Mouse (Mus musculus): ENCODE results near the gene Fgfr2. TPM values are rescaled to one million over a fixed set of nuclear protein-coding genes. Genes with fewer than 3 reads are reported as not detected.

Fgfr2 gene
- total and polyA plus RNA-seq, 2 experiments from 2014 or later, result 17.1 to 47.6 TPM

GRCm38 (mm10) chr7:132380634-132381336 lies 742.4 kb downstream of the Fgfr2 start:
- 48% methylated on average over 1 of the region's 1 CpGs for WGBS
- DNase-seq, result no peak
- H3K4me1 ChIP-seq (ENCODE audit: insufficient read depth), result 0 out of 2 replicates have a peak, but pooled peaks cover 2% of the 10 kb centered on the region
- ATAC-seq, result no peak
- no peak overlapping the region for H3K4me2 ChIP-seq (ENCODE audit: low read depth)
- H3K27me3 ChIP-seq (ENCODE audit: insufficient read depth, low read length), result no peaks in the 10 kb centered on the region
- H3K9me3 ChIP-seq (ENCODE audit: low read length), result no peaks in the 10 kb centered on the region
- no peak overlapping the region for H3K4me3 ChIP-seq (ENCODE audit: low read depth, low read length)
- no peak overlapping the region for H3K27ac ChIP-seq (ENCODE audit: low read depth, low read length)
- no peak overlapping the region for H3K9ac ChIP-seq
- no peaks in the 10 kb centered on the region for H3K36me3 ChIP-seq (ENCODE audit: insufficient read depth)
- no peak for TF ChIP-seq CTCF (IDR thresholded peaks at IDR 0.05; ENCODE audit: low read depth)

- TF ChIP-seq CTCF (IDR thresholded peaks at IDR 0.05; ENCODE audit: low read depth), result no peak
- ATAC-seq, result no peak
- Histone ChIP-seq H3K4me2 (ENCODE audit: low read depth) (no peak overlapping the region), H3K9me3 (ENCODE audit: low read length) (no peaks in the 10 kb centered on the region), H3K27ac (ENCODE audit: low read depth, low read length) (no peak overlapping the region), H3K9ac (no peak overlapping the region), H3K36me3 (ENCODE audit: insufficient read depth) (no peaks in the 10 kb centered on the region), H3K4me3 (ENCODE audit: low read depth, low read length) (no peak overlapping the region), H3K4me1 (ENCODE audit: insufficient read depth) (peaks cover 2% of the 10 kb centered on the region; the same call in 1 of the 2 replicates), H3K27me3 (ENCODE audit: insufficient read depth, low read length) (no peaks in the 10 kb centered on the region)
- DNase-seq, result no peak
- WGBS, result 68% methylated on average over 6 of the region's 6 CpGs
Observed at GRCm38 (mm10) chr7:132377913-132378312, 745.2 kb downstream of the Fgfr2 start.

- H3K36me3 ChIP-seq (ENCODE audit: insufficient read depth), result no peaks in the 10 kb centered on the region
- no peak overlapping the region for H3K4me3 ChIP-seq (ENCODE audit: low read depth, low read length)
- WGBS, result 55% methylated on average over 10 of the region's 10 CpGs
- no peaks in the 10 kb centered on the region for H3K27me3 ChIP-seq (ENCODE audit: insufficient read depth, low read length)
- ATAC-seq (peak; percentile 71), DNase-seq (peak; percentile 40)
- H3K27ac ChIP-seq (ENCODE audit: low read depth, low read length), result peak overlapping the region; percentile 72; the same call in 1 of the 2 replicates
- H3K9me3 ChIP-seq (ENCODE audit: low read length), result no peaks in the 10 kb centered on the region
- H3K9ac ChIP-seq, result no peak overlapping the region
- no peak overlapping the region for H3K4me2 ChIP-seq (ENCODE audit: low read depth)
- peaks cover 6% of the 10 kb centered on the region; the same call in 1 of the 2 replicates for H3K4me1 ChIP-seq (ENCODE audit: insufficient read depth)
- TF ChIP-seq CTCF (IDR thresholded peaks at IDR 0.05; ENCODE audit: low read depth), result no peak
Observed at GRCm38 (mm10) chr7:132373594-132374378, 749.4 kb downstream of the Fgfr2 start.

- H3K4me2 ChIP-seq (ENCODE audit: low read depth), result no peak overlapping the region
- no peak overlapping the region for H3K9ac ChIP-seq
- no peak for TF ChIP-seq CTCF (IDR thresholded peaks at IDR 0.05; ENCODE audit: low read depth)
- DNase-seq (peak; percentile 51), ATAC-seq (peak; percentile 23; the same call in 1 of the 2 replicates)
- no peaks in the 10 kb centered on the region for H3K36me3 ChIP-seq (ENCODE audit: insufficient read depth)
- no peaks in the 10 kb centered on the region for H3K27me3 ChIP-seq (ENCODE audit: insufficient read depth, low read length)
- peaks cover 7% of the 10 kb centered on the region; the same call in 1 of the 2 replicates for H3K4me1 ChIP-seq (ENCODE audit: insufficient read depth)
- WGBS, result 37% methylated on average over 17 of the region's 17 CpGs
- no peaks in the 10 kb centered on the region for H3K9me3 ChIP-seq (ENCODE audit: low read length)
- H3K27ac ChIP-seq (ENCODE audit: low read depth, low read length), result peak overlapping the region; percentile 72
- no peak overlapping the region for H3K4me3 ChIP-seq (ENCODE audit: low read depth, low read length)
Observed at GRCm38 (mm10) chr7:132372752-132373513, 750.2 kb downstream of the Fgfr2 start.

GRCm38 (mm10) chr7:132371832-132372231 lies 751.3 kb downstream of the Fgfr2 start:
- Histone ChIP-seq H3K27me3 (ENCODE audit: insufficient read depth, low read length) (no peaks in the 10 kb centered on the region), H3K9me3 (ENCODE audit: low read length) (no peaks in the 10 kb centered on the region), H3K36me3 (ENCODE audit: insufficient read depth) (no peaks in the 10 kb centered on the region), H3K27ac (ENCODE audit: low read depth, low read length) (0 out of 2 replicates have a peak overlapping the region, but pooled peaks have one; percentile 72), H3K9ac (no peak overlapping the region), H3K4me3 (ENCODE audit: low read depth, low read length) (no peak overlapping the region), H3K4me1 (ENCODE audit: insufficient read depth) (peaks cover 7% of the 10 kb centered on the region; the same call in 1 of the 2 replicates), H3K4me2 (ENCODE audit: low read depth) (no peak overlapping the region)
- WGBS, result 91% methylated on average over 1 of the region's 1 CpGs
- no peak for DNase-seq
- ATAC-seq, result no peak
- TF ChIP-seq CTCF (IDR thresholded peaks at IDR 0.05; ENCODE audit: low read depth), result no peak

- WGBS, result 88% methylated on average over 2 of the region's 2 CpGs
- no peaks in the 10 kb centered on the region for H3K27me3 ChIP-seq (ENCODE audit: insufficient read depth, low read length)
- H3K4me2 ChIP-seq (ENCODE audit: low read depth), result no peak overlapping the region
- DNase-seq (no peak), ATAC-seq (no peak)
- H3K27ac ChIP-seq (ENCODE audit: low read depth, low read length), result no peak overlapping the region
- H3K4me3 ChIP-seq (ENCODE audit: low read depth, low read length), result no peak overlapping the region
- no peaks in the 10 kb centered on the region for H3K36me3 ChIP-seq (ENCODE audit: insufficient read depth)
- no peaks in the 10 kb centered on the region for H3K9me3 ChIP-seq (ENCODE audit: low read length)
- no peak overlapping the region for H3K9ac ChIP-seq
- TF ChIP-seq CTCF (IDR thresholded peaks at IDR 0.05; ENCODE audit: low read depth), result no peak
- H3K4me1 ChIP-seq (ENCODE audit: insufficient read depth), result peaks cover 7% of the 10 kb centered on the region; the same call in 1 of the 2 replicates
Observed at GRCm38 (mm10) chr7:132369784-132370183, 753.4 kb downstream of the Fgfr2 start.

All from forebrain, postnatal 0 days (tissue).